Mouse (Mus musculus): ENCODE data around the gene Snrpa1.

- TF ChIP-seq CTCF (IDR thresholded peaks at IDR 0.05; ENCODE audit: low read depth) = no peak
- no peak for TF ChIP-seq EP300 (optimal IDR thresholded peaks at IDR 0.05)
Measured at GRCm38 (mm10) chr7:66083757-66084156, 25.0 kb downstream of the Snrpa1 start.

All from stomach, postnatal 0 days (tissue).